Mouse (Mus musculus) hindbrain, embryonic 14.5 days (tissue): ENCODE data around the gene Mfsd13b. TPM values are rescaled to one million over a fixed set of nuclear protein-coding genes. Genes with fewer than 3 reads are reported as not detected.

Source experiments
- ATAC-seq: fragments of 200-750 bp; cut with Nextera tagmentation; 2 replicates; pipeline ENCODE4 v1.8.0; 2017; ENCODE audit warnings: moderate number of reproducible peaks, mild to moderate bottlenecking, moderate TSS enrichment, moderate library complexity; ENCODE audit not compliant: low FRiP score
- DNase-seq: peaks from one replicate; pipeline ENCODE4 v3.0.0-alpha.2; 2015; ENCODE audit warnings: low spot score
- H3K27ac ChIP-seq: fragments of 300-500 bp; sonication (generic); 2 replicates; pipeline ENCODE4 v1.5.1; 2014; ENCODE audit warnings: mild to moderate bottlenecking, moderate library complexity
- H3K27me3 ChIP-seq: fragments of 300-500 bp; sonication (generic); 2 replicates; pipeline ENCODE4 v1.6.1; 2014; ENCODE audit warnings: mild to moderate bottlenecking, low read length, mixed read lengths; ENCODE audit not compliant: control insufficient read depth, insufficient read depth
- H3K36me3 ChIP-seq: fragments of 300-500 bp; sonication (generic); replicated peaks from 2 replicates; pipeline ENCODE4 v1.6.1; 2014; ENCODE audit not compliant: control insufficient read depth, insufficient read depth
- H3K4me1 ChIP-seq: fragments of 300-500 bp; sonication (generic); replicated peaks from 2 replicates; pipeline ENCODE4 v1.6.1; 2014; ENCODE audit warnings: antibody characterized with exemption, low read length, mixed read lengths; ENCODE audit not compliant: control insufficient read depth, insufficient read depth
- H3K4me2 ChIP-seq: fragments of 300-500 bp; sonication (generic); replicated peaks from 2 replicates; pipeline ENCODE4 v1.6.1; 2014; ENCODE audit warnings: mild to moderate bottlenecking, moderate library complexity
- H3K4me3 ChIP-seq: fragments of 300-500 bp; sonication (generic); replicated peaks from 2 replicates; pipeline ENCODE4 v1.5.1; 2014; ENCODE audit warnings: mild to moderate bottlenecking, low read length
- H3K9ac ChIP-seq: fragments of 300-500 bp; sonication (generic); 2 replicates; pipeline ENCODE4 v1.6.1; 2014
- H3K9me3 ChIP-seq: fragments of 300-500 bp; sonication (generic); 2 replicates; pipeline ENCODE4 v1.6.1; 2016; ENCODE audit warnings: low read length; ENCODE audit not compliant: control insufficient read depth
- WGBS: fragments of 180-500 bp; shearing (Covaris S2); extraction: QIAGEN DNeasy Blood & Tissue Kit; methylation state at CpG from one replicate; pipeline ENCODE4 v1.1.7; 2014; 5-methylcytosine and 5-hydroxymethylcytosine counted together
- polyA plus RNA-seq: library from polyadenylated mRNA; unstranded; fragments of >200 nt; fragmentation: Nextera tagmentation; extraction: Ambion mirVana; gene quantifications from 2 replicates; pipeline ENCODE4 v1.2.1, GENCODE M21; 2014

Mfsd13b gene
- polyA plus RNA-seq, result 0.31 and 0.37 TPM in 2 replicates

- no peaks in the 10 kb centered on the region for H3K9me3 ChIP-seq
- H3K4me1 ChIP-seq, result peaks cover 24% of the 10 kb centered on the region
- WGBS, result under 1% methylated on average over 46 of the region's 46 CpGs
- H3K36me3 ChIP-seq, result no peaks in the 10 kb centered on the region
- H3K4me2 ChIP-seq, result peak within 1 kb of the TSS; percentile 59
- DNase-seq (peak; percentile 100), ATAC-seq (peak; percentile 98)
- H3K9ac ChIP-seq, result peak within 1 kb of the TSS; percentile 82
- peak within 1 kb of the TSS; percentile 95 for H3K4me3 ChIP-seq
- H3K27ac ChIP-seq, result peak within 1 kb of the TSS; percentile 59
- H3K27me3 ChIP-seq, result no peaks in the 10 kb centered on the region
Measured at GRCm38 (mm10) chr7:120982200-120982841, at the start of gene Mfsd13b, which contains the start of gene Cdr2. Mfsd13b (plus strand) TSS chr7:120982509. Cdr2 (minus strand) TSS chr7:120982312.

DNA sequence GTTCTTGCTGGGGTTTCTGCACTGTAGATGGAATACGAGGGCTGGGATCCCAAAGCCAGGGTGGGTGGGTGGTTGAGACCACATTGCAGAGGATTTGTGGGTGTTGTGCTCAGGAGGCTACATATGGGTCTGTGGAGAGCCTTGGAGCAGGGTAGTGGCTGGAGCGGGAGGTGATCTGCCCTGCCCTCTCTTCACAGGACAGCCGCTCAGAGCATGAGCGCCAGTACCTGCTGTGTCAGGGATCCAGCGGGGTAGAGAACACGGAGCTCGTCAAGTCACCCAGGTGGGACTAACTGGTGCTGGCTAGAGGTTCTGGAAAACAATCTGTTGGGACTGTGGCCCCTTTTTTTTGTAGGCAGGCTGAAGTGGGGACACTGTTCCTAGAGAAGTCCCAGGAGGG is 49.2 kb upstream of the Mfsd13b start:
- ATAC-seq, result no peak
- Histone ChIP-seq H3K9ac (no peak overlapping the region), H3K9me3 (no peaks in the 10 kb centered on the region), H3K4me2 (no peak overlapping the region), H3K4me1 (no peaks in the 10 kb centered on the region), H3K27ac (no peak overlapping the region), H3K4me3 (no peak overlapping the region), H3K27me3 (no peaks in the 10 kb centered on the region), H3K36me3 (peaks cover 93% of the 10 kb centered on the region)
- DNase-seq, result no peak
- 94% methylated on average over 7 of the region's 7 CpGs for WGBS

- ATAC-seq (no peak), DNase-seq (no peak)
- H3K27ac ChIP-seq, result no peak overlapping the region
- H3K4me3 ChIP-seq, result no peak overlapping the region
- H3K36me3 ChIP-seq, result peaks cover 93% of the 10 kb centered on the region
- H3K4me1 ChIP-seq, result no peaks in the 10 kb centered on the region
- no peaks in the 10 kb centered on the region for H3K27me3 ChIP-seq
- no peak overlapping the region for H3K4me2 ChIP-seq
- 82% methylated on average over 5 of the region's 5 CpGs for WGBS
- H3K9me3 ChIP-seq, result no peaks in the 10 kb centered on the region
- H3K9ac ChIP-seq, result no peak overlapping the region
Measured at GRCm38 (mm10) chr7:120933680-120934195, 48.6 kb upstream of the Mfsd13b start.

GRCm38 (mm10) chr7:120934716-120935115 is 47.6 kb upstream of the Mfsd13b start:
- no peaks in the 10 kb centered on the region for H3K4me1 ChIP-seq
- no peaks in the 10 kb centered on the region for H3K9me3 ChIP-seq
- no peak overlapping the region for H3K4me3 ChIP-seq
- peaks cover 93% of the 10 kb centered on the region for H3K36me3 ChIP-seq
- H3K27me3 ChIP-seq, result no peaks in the 10 kb centered on the region
- DNase-seq, result peak; percentile 66
- H3K9ac ChIP-seq, result no peak overlapping the region
- no peak for ATAC-seq
- no peak overlapping the region for H3K27ac ChIP-seq
- H3K4me2 ChIP-seq, result no peak overlapping the region
- WGBS, result 36% methylated on average over 5 of the region's 5 CpGs

GRCm38 (mm10) chr7:120936522-120936921 is 45.8 kb upstream of the Mfsd13b start:
- Histone ChIP-seq H3K4me1 (no peaks in the 10 kb centered on the region), H3K4me3 (no peak overlapping the region), H3K36me3 (peaks cover 96% of the 10 kb centered on the region), H3K4me2 (no peak overlapping the region), H3K9me3 (no peaks in the 10 kb centered on the region), H3K9ac (no peak overlapping the region), H3K27ac (no peak overlapping the region), H3K27me3 (no peaks in the 10 kb centered on the region)
- 89% methylated on average over 4 of the region's 4 CpGs for WGBS
- DNase-seq, result no peak
- no peak for ATAC-seq

- H3K36me3 ChIP-seq, result peaks cover 98% of the 10 kb centered on the region
- H3K4me3 ChIP-seq, result no peak overlapping the region
- DNase-seq (no peak), ATAC-seq (no peak)
- no peaks in the 10 kb centered on the region for H3K9me3 ChIP-seq
- no peak overlapping the region for H3K4me2 ChIP-seq
- H3K27ac ChIP-seq, result no peak overlapping the region
- no peak overlapping the region for H3K9ac ChIP-seq
- WGBS, result 81% methylated on average over 9 of the region's 9 CpGs
- no peaks in the 10 kb centered on the region for H3K4me1 ChIP-seq
- no peaks in the 10 kb centered on the region for H3K27me3 ChIP-seq
Measured at GRCm38 (mm10) chr7:120938206-120938605, 44.1 kb upstream of the Mfsd13b start.

DNA sequence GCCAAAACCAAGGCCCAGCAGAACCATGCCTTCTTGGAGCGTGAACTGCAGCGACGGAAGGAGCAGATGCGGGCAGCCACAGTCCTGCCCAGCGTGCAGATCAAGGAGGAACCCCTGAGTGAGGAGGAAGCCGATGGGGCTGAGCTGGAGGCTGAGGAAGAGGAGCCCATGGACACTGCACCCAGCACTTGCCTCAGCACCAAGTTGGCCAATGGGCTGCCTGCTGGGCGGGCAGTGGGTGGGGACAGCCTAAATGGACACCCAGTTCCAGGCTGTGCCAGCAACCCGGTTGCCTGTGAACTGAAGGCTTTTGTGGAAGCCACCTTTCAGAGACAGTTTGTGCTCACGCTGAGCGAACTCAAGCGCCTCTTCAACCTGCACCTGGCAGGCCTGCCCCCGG is 42.0 kb upstream of the Mfsd13b start:
- DNase-seq (no peak), ATAC-seq (no peak)
- WGBS, result 92% methylated on average over 12 of the region's 12 CpGs
- no peaks in the 10 kb centered on the region for H3K9me3 ChIP-seq
- H3K27me3 ChIP-seq, result no peaks in the 10 kb centered on the region
- peaks cover 95% of the 10 kb centered on the region for H3K36me3 ChIP-seq
- H3K4me2 ChIP-seq, result no peak overlapping the region
- no peak overlapping the region for H3K9ac ChIP-seq
- no peaks in the 10 kb centered on the region for H3K4me1 ChIP-seq
- H3K4me3 ChIP-seq, result no peak overlapping the region
- no peak overlapping the region for H3K27ac ChIP-seq

- H3K4me2 ChIP-seq, result no peak overlapping the region
- H3K36me3 ChIP-seq, result peaks cover 93% of the 10 kb centered on the region
- H3K9ac ChIP-seq, result no peak overlapping the region
- no peak for ATAC-seq
- DNase-seq, result no peak
- H3K9me3 ChIP-seq, result no peaks in the 10 kb centered on the region
- H3K27ac ChIP-seq, result no peak overlapping the region
- H3K27me3 ChIP-seq, result no peaks in the 10 kb centered on the region
- no peak overlapping the region for H3K4me3 ChIP-seq
- 97% methylated on average over 6 of the region's 6 CpGs for WGBS
- H3K4me1 ChIP-seq, result no peaks in the 10 kb centered on the region
Measured at GRCm38 (mm10) chr7:120941214-120941613, 41.1 kb upstream of the Mfsd13b start.

DNA sequence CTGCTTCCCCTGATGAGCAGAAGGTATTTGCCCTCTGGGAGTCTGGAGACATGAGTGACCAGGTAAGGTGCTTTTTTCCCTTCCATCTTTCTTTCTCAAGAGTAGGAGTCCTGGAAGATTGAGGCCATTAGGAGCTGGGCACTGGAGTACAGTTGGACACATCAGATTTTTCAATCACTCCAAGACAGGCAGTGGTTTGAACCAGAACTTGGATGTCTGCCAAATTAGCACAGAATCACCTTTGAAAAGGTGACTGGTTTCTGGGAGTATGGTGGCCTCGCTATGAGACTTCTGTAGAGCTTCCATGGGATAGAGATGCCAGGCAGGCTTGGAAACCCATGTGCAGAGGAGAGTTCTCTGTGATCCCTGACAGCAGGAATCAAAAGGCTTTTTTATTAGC is 39.8 kb upstream of the Mfsd13b start:
- 85% methylated on average over 1 of the region's 1 CpGs for WGBS
- H3K4me3 ChIP-seq, result no peak overlapping the region
- no peak for ATAC-seq

More for the DNA sequence above, 39.8 kb upstream of the Mfsd13b start:
- H3K4me1 ChIP-seq, result no peaks in the 10 kb centered on the region
- H3K27ac ChIP-seq, result no peak overlapping the region
- H3K27me3 ChIP-seq, result no peaks in the 10 kb centered on the region
- no peak overlapping the region for H3K9ac ChIP-seq
- H3K36me3 ChIP-seq, result peaks cover 87% of the 10 kb centered on the region
- no peak for DNase-seq
- no peaks in the 10 kb centered on the region for H3K9me3 ChIP-seq
- H3K4me2 ChIP-seq, result no peak overlapping the region
